Mouse (Mus musculus): Measurements from ENCODE around the gene H2afv.

- TF ChIP-seq CTCF (IDR thresholded peaks at IDR 0.05; ENCODE audit: insufficient read depth, low read depth, low read length) (no peak), POLR2A (IDR thresholded peaks at IDR 0.05; ENCODE audit: insufficient read depth, low read depth, low read length) (no peak)
Observed at GRCm38 (mm10) chr11:6416405-6417034, 27.7 kb downstream of the H2afv start.

Measured in olfactory bulb, adult 2 months (tissue).